Mouse (Mus musculus): ENCODE measurements at regions not wholly inside any gene's neighbourhood (a gene's known extent, or its start where the extent isn't known, plus 50 kb on each side); places are given as distances from the start of the nearest gene placed in this dataset.
"Not testable (repeated sequence)": the region's sequence is repeated elsewhere in the genome, so short reads cannot be mapped to it uniquely, and the experiment has no call there.

DNA sequence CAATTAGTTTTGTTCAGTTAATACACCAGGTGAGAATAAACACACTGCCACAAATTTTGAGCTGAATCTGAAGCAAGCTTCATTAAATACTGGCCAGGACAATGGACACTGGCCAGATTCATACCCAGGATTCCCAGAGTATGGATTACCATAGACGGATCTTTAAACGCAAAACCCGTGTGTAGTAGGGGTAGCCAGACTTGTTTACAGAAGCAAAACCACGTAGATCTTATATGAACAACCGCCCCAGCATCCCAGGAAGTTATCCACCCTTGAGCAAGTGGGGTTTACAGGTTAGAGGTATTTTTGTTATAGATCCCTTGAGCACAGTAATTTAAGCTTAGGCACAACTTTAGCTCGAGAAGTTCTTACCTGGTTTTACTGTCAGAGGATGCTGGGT is 71.1 kb upstream of the Ezr start:
- Histone ChIP-seq H3K36me3 (replicated peaks; ENCODE audit: control insufficient read depth, insufficient read depth, low read depth) (no peaks in the 10 kb centered on the region), H3K27ac (no peak overlapping the region), H3K9me3 (ENCODE audit: control insufficient read depth, low read length) (no peaks in the 10 kb centered on the region), H3K27me3 (ENCODE audit: control insufficient read depth, insufficient read depth, low read length) (no peaks in the 10 kb centered on the region), H3K4me2 (ENCODE audit: low read depth) (no peak overlapping the region), H3K4me3 (ENCODE audit: insufficient read depth in 1 of 2, low read depth in 2 of 2, low read length in 2 of 2) (no peak overlapping the region), H3K9ac (replicated peaks) (no peak overlapping the region), H3K4me1 (replicated peaks; ENCODE audit: control insufficient read depth in 2 of 2, insufficient read depth in 2 of 2, low read length in 1 of 2) (peaks cover 0 to 9% of the 10 kb centered on the region in 2 experiments; a peak in 3 of 4 replicates)
- DNase-seq (ENCODE audit: low read depth in 3 of 3, low spot score in 3 of 3): no peak
- 54% methylated on average over 6 of the region's 6 CpGs for WGBS (ENCODE audit: insufficient replicate concordance)
- TF ChIP-seq CTCF (IDR thresholded peaks at IDR 0.05; ENCODE audit: low read depth): no peak
- no peak for TF ChIP-seq EP300 (IDR thresholded peaks at IDR 0.05; ENCODE audit: low read depth)
- no peak for ATAC-seq (ENCODE audit: insufficient read depth)

DNA sequence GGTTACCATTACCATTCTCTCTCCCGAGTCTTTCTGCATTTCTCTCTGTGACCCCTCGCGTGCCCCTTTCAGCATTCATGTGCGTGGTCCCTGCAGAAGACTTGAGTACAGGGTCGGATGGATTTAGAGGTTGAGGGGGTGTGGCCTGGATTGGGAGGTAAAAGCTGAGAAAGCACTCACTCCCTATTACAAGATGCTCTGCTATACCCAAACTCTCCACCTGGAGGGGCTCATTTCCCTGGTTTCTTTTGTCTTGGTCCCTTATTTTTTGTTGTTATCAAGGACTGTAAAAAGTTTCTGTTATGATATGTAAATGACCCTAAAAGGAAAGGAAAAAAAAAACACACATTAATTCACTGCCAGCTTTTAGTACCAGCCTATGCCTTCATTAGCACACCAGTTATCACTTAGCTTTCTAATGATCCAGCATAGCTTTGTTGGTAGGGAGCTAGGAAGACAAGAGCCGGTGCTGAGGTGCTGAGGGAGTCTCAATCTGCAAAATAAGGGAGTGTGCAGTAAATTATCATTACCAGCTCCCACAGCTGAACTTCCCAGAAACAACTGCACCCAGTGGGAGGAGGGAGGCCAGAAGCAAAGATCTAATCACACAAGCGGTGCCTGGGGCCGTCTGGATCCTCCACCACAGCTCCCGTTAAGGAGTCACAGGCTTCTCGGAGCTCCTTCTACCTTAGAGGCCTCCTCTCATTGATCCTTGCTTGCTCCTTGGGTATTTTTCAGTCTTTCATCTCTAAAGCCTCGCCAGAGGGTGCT is 69.8 kb upstream of the Ezr start:
- Histone ChIP-seq H3K4me2 (ENCODE audit: low read depth) (peak overlapping the region; percentile 21; the same call in 1 of the 2 replicates), H3K9me3 (ENCODE audit: control insufficient read depth, low read length) (no peaks in the 10 kb centered on the region), H3K36me3 (replicated peaks; ENCODE audit: control insufficient read depth, insufficient read depth, low read depth) (no peaks in the 10 kb centered on the region), H3K4me1 (replicated peaks; ENCODE audit: control insufficient read depth in 2 of 2, insufficient read depth in 2 of 2, low read length in 1 of 2) (peaks cover 0 to 9% of the 10 kb centered on the region in 2 experiments; a peak in 3 of 4 replicates), H3K4me3 (ENCODE audit: insufficient read depth in 1 of 2, low read depth in 2 of 2, low read length in 2 of 2) (no peak overlapping the region), H3K27ac (no peak overlapping the region), H3K9ac (replicated peaks) (no peak overlapping the region), H3K27me3 (ENCODE audit: control insufficient read depth, insufficient read depth, low read length) (no peaks in the 10 kb centered on the region)
- TF ChIP-seq CTCF (IDR thresholded peaks at IDR 0.05; ENCODE audit: low read depth): peak; percentile 17; the same call in 1 of the 2 replicates
- TF ChIP-seq EP300 (IDR thresholded peaks at IDR 0.05; ENCODE audit: low read depth): no peak
- ATAC-seq (ENCODE audit: insufficient read depth): peak; percentile 74
- DNase-seq (ENCODE audit: low read depth in 3 of 3, low spot score in 3 of 3): peak in 1 of 3 experiments; percentile 38
- 36% methylated on average over 11 of the region's 11 CpGs for WGBS (ENCODE audit: insufficient replicate concordance)

DNA sequence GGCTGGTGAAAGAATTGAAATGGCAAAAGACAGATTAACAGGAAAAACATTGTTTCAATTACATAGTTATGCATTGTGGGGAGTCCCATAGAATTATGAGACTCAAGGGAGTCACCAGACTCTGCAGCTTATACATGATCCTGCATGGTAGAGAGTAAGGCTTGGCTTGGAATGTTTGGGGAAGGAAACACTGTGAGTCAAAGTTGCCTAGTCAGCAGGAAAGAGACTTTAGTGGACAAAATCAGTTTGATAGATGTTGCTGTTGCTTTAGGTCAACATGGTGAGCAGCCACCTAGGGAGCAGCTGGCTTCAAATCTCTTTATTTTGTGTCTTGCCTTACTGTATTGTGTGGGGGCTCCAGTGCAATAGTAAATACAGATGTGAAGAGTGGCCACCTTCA is 67.9 kb upstream of the Ezr start:
- Histone ChIP-seq H3K4me1 (replicated peaks; ENCODE audit: control insufficient read depth in 2 of 2, insufficient read depth in 2 of 2, low read length in 1 of 2) (peaks cover 0 to 9% of the 10 kb centered on the region in 2 experiments; a peak in 3 of 4 replicates), H3K36me3 (replicated peaks; ENCODE audit: control insufficient read depth, insufficient read depth, low read depth) (no peaks in the 10 kb centered on the region), H3K27ac (no peak overlapping the region), H3K27me3 (ENCODE audit: control insufficient read depth, insufficient read depth, low read length) (no peaks in the 10 kb centered on the region), H3K9me3 (ENCODE audit: control insufficient read depth, low read length) (no peaks in the 10 kb centered on the region), H3K4me3 (ENCODE audit: insufficient read depth in 1 of 2, low read depth in 2 of 2, low read length in 2 of 2) (no peak overlapping the region), H3K9ac (replicated peaks) (no peak overlapping the region), H3K4me2 (ENCODE audit: low read depth) (no peak overlapping the region)
- DNase-seq (ENCODE audit: low read depth in 3 of 3, low spot score in 3 of 3) (no peak), ATAC-seq (ENCODE audit: insufficient read depth) (no peak)
- no peak for TF ChIP-seq CTCF (IDR thresholded peaks at IDR 0.05; ENCODE audit: low read depth)
- no peak for TF ChIP-seq EP300 (IDR thresholded peaks at IDR 0.05; ENCODE audit: low read depth)

DNA sequence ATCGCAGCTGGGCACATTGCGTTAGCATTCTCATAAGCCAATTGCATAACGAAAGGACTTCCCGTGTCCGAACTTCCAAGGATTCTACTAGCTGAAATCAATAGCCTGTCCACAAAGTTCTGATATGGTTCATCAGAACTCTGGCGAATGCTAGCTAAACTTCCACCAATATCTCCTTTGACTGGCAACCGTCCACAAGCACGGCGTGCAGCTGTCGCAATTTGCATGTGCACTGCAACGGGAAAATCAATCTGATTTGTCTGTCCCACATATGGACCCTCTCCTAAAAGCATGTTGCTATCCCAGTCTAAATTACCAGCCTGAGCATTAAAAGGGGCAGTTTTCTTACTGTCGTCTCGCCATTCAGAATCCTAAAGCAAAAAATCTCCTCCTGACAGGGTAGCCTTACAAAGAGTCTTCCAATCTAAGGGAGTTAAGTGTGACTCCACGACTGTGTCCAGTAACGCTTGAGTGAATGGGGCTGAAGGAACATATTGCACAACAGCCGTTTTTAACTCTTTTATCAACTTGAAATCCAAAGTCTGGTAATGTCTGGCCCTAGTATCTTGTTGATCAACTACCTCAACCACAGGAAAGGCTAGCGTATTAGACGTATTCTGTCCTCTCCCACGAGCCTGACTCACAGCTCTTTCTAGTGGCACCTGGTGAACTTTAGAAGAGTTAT is 59.3 kb upstream of the Ezr start:
- H3K4me3 ChIP-seq (ENCODE audit: insufficient read depth in 1 of 2, low read depth in 2 of 2, low read length in 2 of 2); ATAC-seq (ENCODE audit: insufficient read depth); H3K9me3 ChIP-seq (ENCODE audit: control insufficient read depth, low read length); H3K9ac ChIP-seq (replicated peaks); DNase-seq (ENCODE audit: low read depth in 3 of 3, low spot score in 3 of 3); H3K27me3 ChIP-seq (ENCODE audit: control insufficient read depth, insufficient read depth, low read length); H3K4me2 ChIP-seq (ENCODE audit: low read depth); H3K36me3 ChIP-seq (replicated peaks; ENCODE audit: control insufficient read depth, insufficient read depth, low read depth); H3K27ac ChIP-seq; H3K4me1 ChIP-seq (replicated peaks; ENCODE audit: control insufficient read depth in 2 of 2, insufficient read depth in 2 of 2, low read length in 1 of 2): not testable (repeated sequence)
- WGBS (ENCODE audit: insufficient replicate concordance): 69% methylated on average over 19 of the region's 19 CpGs

DNA sequence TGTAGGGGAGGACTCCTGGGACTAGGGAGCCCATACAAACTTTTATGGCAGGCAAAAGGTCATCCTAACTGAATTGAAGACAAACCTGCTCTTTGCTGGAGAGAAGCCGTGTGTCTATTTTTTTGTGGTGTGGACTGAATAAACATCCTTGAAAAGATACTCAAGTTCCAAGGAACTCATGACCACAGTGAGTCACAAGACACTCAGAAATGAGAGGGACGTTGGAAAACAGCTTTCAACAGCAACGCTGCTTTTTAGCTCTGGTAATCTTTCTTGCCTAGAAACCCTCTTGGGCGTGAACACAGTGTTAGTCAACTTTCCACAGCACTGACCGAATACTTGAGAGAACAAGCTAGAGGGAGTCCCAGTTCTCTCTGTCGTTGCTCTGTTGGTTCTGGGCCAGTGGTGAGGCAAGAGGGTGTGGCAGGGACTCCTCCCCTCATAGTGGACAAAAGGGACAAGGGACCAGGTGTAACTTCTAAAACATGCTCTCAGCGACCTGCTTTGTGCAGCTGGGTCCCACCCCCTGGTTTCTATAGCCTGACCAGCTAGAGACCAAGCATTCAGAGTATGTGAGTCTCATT is 52.8 kb upstream of the Ezr start:
- TF ChIP-seq EP300 (IDR thresholded peaks at IDR 0.05; ENCODE audit: low read depth) (no peak), CTCF (IDR thresholded peaks at IDR 0.05; ENCODE audit: low read depth) (no peak)
- WGBS (ENCODE audit: insufficient replicate concordance): 44% methylated on average over 7 of the region's 7 CpGs
- Histone ChIP-seq H3K9me3 (ENCODE audit: control insufficient read depth, low read length) (no peaks in the 10 kb centered on the region), H3K36me3 (replicated peaks; ENCODE audit: control insufficient read depth, insufficient read depth, low read depth) (no peaks in the 10 kb centered on the region), H3K9ac (replicated peaks) (no peak overlapping the region), H3K27me3 (ENCODE audit: control insufficient read depth, insufficient read depth, low read length) (no peaks in the 10 kb centered on the region), H3K4me1 (replicated peaks; ENCODE audit: control insufficient read depth in 2 of 2, insufficient read depth in 2 of 2, low read length in 1 of 2) (no peaks in the 10 kb centered on the region), H3K4me3 (ENCODE audit: insufficient read depth in 1 of 2, low read depth in 2 of 2, low read length in 2 of 2) (no peak overlapping the region), H3K4me2 (ENCODE audit: low read depth) (no peak overlapping the region), H3K27ac (no peak overlapping the region)
- ATAC-seq (ENCODE audit: insufficient read depth) (no peak), DNase-seq (ENCODE audit: low read depth in 3 of 3, low spot score in 3 of 3) (no peak)

Data from liver, embryonic 14.5 days (tissue).